Mouse (Mus musculus) heart, adult 2 months (tissue): ENCODE data around the gene Polrmt. TPM values are rescaled to one million over a fixed set of nuclear protein-coding genes. Genes with fewer than 3 reads are reported as not detected.

Experiments used
- DNase-seq, 2 experiments: peaks; one replicate each; pipeline ENCODE4 v3.0.0; 2021
- H3K27ac ChIP-seq: fragments of 200-600 bp; 2 replicates; pipeline ENCODE4 v1.8.1; 2022
- H3K27me3 ChIP-seq: fragments of 200-500 bp; 2 replicates; pipeline ENCODE4 v1.6.1; 2012; ENCODE audit warnings: mild to moderate bottlenecking, low read length, inconsistent platforms, mixed read lengths; ENCODE audit not compliant: control insufficient read depth, insufficient read depth
- H3K36me3 ChIP-seq: fragments of 200-500 bp; 2 replicates; pipeline ENCODE4 v1.6.1; 2012; ENCODE audit warnings: low read length, inconsistent platforms; ENCODE audit not compliant: control insufficient read depth, insufficient read depth
- H3K4me1 ChIP-seq: fragments of 200-500 bp; 2 replicates; pipeline ENCODE4 v1.6.1; 2011; ENCODE audit warnings: low read length; ENCODE audit not compliant: control insufficient read depth, insufficient read depth
- H3K4me3 ChIP-seq: fragments of 200-600 bp; 2 replicates; pipeline ENCODE4 v1.8.1; 2022
- H3K79me2 ChIP-seq: fragments of 200-500 bp; replicated peaks from 2 replicates; pipeline ENCODE4 v1.6.1; 2012; ENCODE audit warnings: mild to moderate bottlenecking, inconsistent platforms, low read length, moderate library complexity, mixed read lengths; ENCODE audit not compliant: control insufficient read depth, insufficient read depth
- H3K9ac ChIP-seq: fragments of 200-500 bp; 2 replicates; pipeline ENCODE4 v1.6.1; 2012; ENCODE audit warnings: low read depth, mild to moderate bottlenecking, control low read depth, inconsistent platforms, low read length, mixed read lengths
- CTCF ChIP-seq: fragments of 200-600 bp; IDR thresholded peaks from 2 replicates; pipeline ENCODE4 v1.8.1; 2022; ENCODE audit warnings: antibody characterized with exemption, mild to moderate bottlenecking, moderate library complexity
- EP300 ChIP-seq: fragments of 200-500 bp; IDR thresholded peaks from 2 replicates; pipeline ENCODE4 v1.6.1; 2011; ENCODE audit warnings: low read depth, low read length, control low read depth; ENCODE audit not compliant: insufficient read depth
- POLR2A ChIP-seq: fragments of 200-500 bp; IDR thresholded peaks from 2 replicates; pipeline ENCODE4 v1.6.1; 2011; ENCODE audit warnings: mild to moderate bottlenecking, low read depth, low read length, control low read depth; ENCODE audit not compliant: insufficient read depth
- WGBS: fragments of 180-500 bp; shearing (Covaris S2); methylation state at CpG from one replicate; pipeline ENCODE4 v1.1.7; 2018; 5-methylcytosine and 5-hydroxymethylcytosine counted together
- intact Hi-C: fragments of 180-260 bp; cut with DNase I; formaldehyde crosslinking; loops from one replicate; pipeline ENCODE4 v1.15.1; 2025
- polyA plus RNA-seq: library from polyadenylated mRNA; depleted of rRNA; stranded (reverse); fragments of >200 nt; gene quantifications from 2 replicates; pipeline ENCODE4 v1.2.3, GENCODE M21; 2012
- total RNA-seq, 2 experiments: library from RNA; stranded (reverse); gene quantifications; 2 replicates each; pipeline ENCODE4 v1.2.3; 2021

The Polrmt gene
- total and polyA plus RNA-seq, 3 experiments, result 42.2 to 52.3 (median 44.7) TPM

DNA sequence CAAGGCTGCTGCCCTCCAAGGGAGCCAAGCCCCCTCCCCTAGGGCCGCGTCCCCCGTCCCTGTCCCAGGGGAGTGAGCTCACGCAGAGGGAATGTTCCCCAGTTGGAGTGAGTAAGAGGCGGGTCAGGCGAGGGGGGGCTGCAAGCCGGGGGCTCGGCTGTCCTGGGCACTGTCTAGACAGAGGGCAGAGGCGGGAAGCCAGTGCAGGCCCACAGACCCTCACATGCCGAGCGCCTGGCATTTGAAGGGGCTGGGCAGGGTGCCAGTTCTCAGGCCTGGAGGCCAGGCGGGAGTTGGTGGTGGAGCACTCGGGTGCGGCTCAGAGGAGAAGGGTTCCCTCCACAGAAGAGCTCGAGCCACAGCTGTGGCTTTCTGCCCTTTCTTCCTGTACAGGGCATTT is 31.6 kb upstream of the Polrmt start:
- Histone ChIP-seq H3K79me2 (no peaks in the 10 kb centered on the region), H3K4me1 (peaks cover 4% of the 10 kb centered on the region), H3K9ac (no peak overlapping the region; the same call in 1 of the 2 replicates), H3K4me3 (no peak overlapping the region; the same call in 1 of the 2 replicates), H3K27me3 (no peaks in the 10 kb centered on the region), H3K27ac (no peak overlapping the region; the same call in 1 of the 2 replicates), H3K36me3 (no peaks in the 10 kb centered on the region)
- 8% methylated on average over 15 of the region's 15 CpGs for WGBS
- DNase-seq, result peak; percentile 56 to 63
- TF ChIP-seq EP300 (no peak), CTCF (no peak), POLR2A (no peak)
- intact Hi-C loops, result no loop called here

DNA sequence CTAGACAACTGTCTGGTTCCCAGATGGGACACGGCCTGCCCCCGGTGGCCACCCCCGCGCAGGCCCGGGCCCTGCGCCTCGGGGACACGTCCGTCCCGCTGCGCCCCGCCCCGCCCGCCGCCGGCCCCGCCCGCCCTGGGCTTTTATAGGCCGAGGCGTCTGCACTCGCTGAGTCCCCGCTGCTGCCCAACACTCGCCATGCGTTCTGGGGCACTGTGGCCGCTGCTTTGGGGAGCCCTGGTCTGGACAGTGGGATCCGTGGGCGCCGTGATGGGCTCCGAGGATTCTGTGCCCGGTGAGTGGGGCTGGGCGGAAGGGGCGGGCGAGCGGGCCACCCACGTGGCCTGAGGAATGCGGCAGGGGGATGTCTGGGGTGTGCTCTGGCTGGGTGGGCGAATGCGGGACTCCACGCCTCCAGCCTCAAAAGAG is 30.7 kb upstream of the Polrmt start, which contains the start of gene Fstl3:
Fstl3 (plus strand) TSS at position 170 of the 429 bp plus-strand sequence.
- H3K4me1 ChIP-seq, result peaks cover 4% of the 10 kb centered on the region
- no peaks in the 10 kb centered on the region for H3K79me2 ChIP-seq
- DNase-seq, result peak; percentile 48 to 59
- no peaks in the 10 kb centered on the region for H3K27me3 ChIP-seq
- no peaks in the 10 kb centered on the region for H3K36me3 ChIP-seq
- WGBS, result 6% methylated on average over 39 of the region's 39 CpGs
- peak within 1 kb of the TSS; percentile 17 for H3K27ac ChIP-seq
- peak within 1 kb of the TSS; percentile 71 for H3K9ac ChIP-seq
- TF ChIP-seq POLR2A, result no peak
- no peak for TF ChIP-seq EP300
- TF ChIP-seq CTCF, result no peak
- intact Hi-C loops, result no loop called here
- peak within 1 kb of the TSS; percentile 34; the same call in 1 of the 2 replicates for H3K4me3 ChIP-seq

GRCm38 (mm10) chr10:79774486-79775279 is 28.3 kb upstream of the Polrmt start:
- Histone ChIP-seq H3K27me3 (no peaks in the 10 kb centered on the region), H3K4me1 (peaks cover 1% of the 10 kb centered on the region), H3K27ac (no peak overlapping the region), H3K79me2 (no peaks in the 10 kb centered on the region), H3K4me3 (no peak overlapping the region), H3K9ac (no peak overlapping the region), H3K36me3 (no peaks in the 10 kb centered on the region)
- DNase-seq, result peak in 1 of 2 experiments; percentile 22
- intact Hi-C loops, result no loop called here
- WGBS, result 51% methylated on average over 5 of the region's 5 CpGs
- TF ChIP-seq CTCF (peak; percentile 59), POLR2A (no peak), EP300 (no peak)

GRCm38 (mm10) chr10:79773208-79773607 is 26.8 kb upstream of the Polrmt start:
- TF ChIP-seq EP300 (no peak), CTCF (no peak), POLR2A (no peak)
- intact Hi-C loops, result no loop called here
- no peak for DNase-seq
- Histone ChIP-seq H3K4me3 (no peak overlapping the region), H3K79me2 (no peaks in the 10 kb centered on the region), H3K4me1 (no peaks in the 10 kb centered on the region), H3K27ac (no peak overlapping the region), H3K9ac (no peak overlapping the region), H3K27me3 (no peaks in the 10 kb centered on the region), H3K36me3 (no peaks in the 10 kb centered on the region)
- WGBS, result 93% methylated on average over 2 of the region's 2 CpGs

DNA sequence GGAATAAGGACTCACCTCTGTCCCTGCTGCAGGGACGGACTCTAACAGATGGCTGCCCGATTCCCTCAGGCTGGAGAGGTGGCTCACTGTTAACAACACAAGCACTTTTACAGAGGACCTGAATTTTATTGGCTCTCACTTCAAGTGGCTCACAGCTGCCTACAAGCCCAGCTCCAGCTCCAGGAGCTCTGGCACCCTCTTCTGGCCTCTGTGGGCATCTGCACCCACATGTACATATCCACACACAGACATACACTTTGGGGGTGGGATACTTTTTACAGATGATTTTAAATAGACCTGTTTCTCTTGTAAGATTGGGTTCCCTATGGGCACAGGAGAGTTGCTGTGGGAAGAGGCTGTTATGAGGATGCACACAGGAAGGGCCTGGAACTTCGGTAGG is 25.9 kb upstream of the Polrmt start:
- Histone ChIP-seq H3K79me2 (no peaks in the 10 kb centered on the region), H3K4me3 (no peak overlapping the region), H3K9ac (no peak overlapping the region), H3K4me1 (peaks cover 2% of the 10 kb centered on the region; the same call in 1 of the 2 replicates), H3K27me3 (no peaks in the 10 kb centered on the region), H3K27ac (no peak overlapping the region), H3K36me3 (no peaks in the 10 kb centered on the region)
- 95% methylated on average over 3 of the region's 3 CpGs for WGBS
- intact Hi-C loops, result no loop called here
- DNase-seq, result no peak
- TF ChIP-seq CTCF (peak; percentile 30), EP300 (no peak)

DNA sequence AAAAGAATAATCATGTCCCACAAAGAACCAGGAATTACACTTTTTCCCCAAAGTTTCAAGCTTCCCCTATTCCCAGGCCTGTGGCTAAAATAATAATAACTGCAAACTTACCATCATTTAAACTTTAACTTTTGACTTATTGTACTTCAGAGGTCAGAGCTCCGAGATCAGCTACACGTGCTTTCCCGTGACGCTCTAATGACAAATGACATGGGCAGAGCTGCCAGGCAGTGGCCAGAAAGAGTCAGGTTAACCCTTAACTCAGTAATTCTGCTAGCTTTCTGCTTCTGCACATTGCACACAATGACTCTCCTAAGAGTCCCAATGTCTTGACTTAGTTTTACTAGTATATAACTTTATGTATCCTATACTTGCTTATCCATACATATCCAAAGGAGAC is 22.9 kb upstream of the Polrmt start:
- TF ChIP-seq EP300, result no peak
- TF ChIP-seq POLR2A, result no peak
- TF ChIP-seq CTCF, result no peak
- H3K4me1 ChIP-seq, result peaks cover 7% of the 10 kb centered on the region
- no peak overlapping the region for H3K27ac ChIP-seq
- DNase-seq, result no peak
- 87% methylated on average over 4 of the region's 4 CpGs for WGBS
- H3K27me3 ChIP-seq, result no peaks in the 10 kb centered on the region
- H3K9ac ChIP-seq, result no peak overlapping the region
- H3K36me3 ChIP-seq, result no peaks in the 10 kb centered on the region
- intact Hi-C loops, result no loop called here
- H3K79me2 ChIP-seq, result no peaks in the 10 kb centered on the region
- no peak overlapping the region for H3K4me3 ChIP-seq
